Mouse (Mus musculus) inflammation-experienced regulatory T-cells, adult 6 months (primary cell): Measurements from ENCODE around the gene Myh7b. TPM values are rescaled to one million over a fixed set of nuclear protein-coding genes. Genes with fewer than 3 reads are reported as not detected.
"Not testable (repeated sequence)": the region's sequence is repeated elsewhere in the genome, so short reads cannot be mapped to it uniquely, and the experiment has no call there.

Source experiments
- ATAC-seq: one replicate; pipeline ENCODE4 v1.8.0; 2017
- polyA plus RNA-seq, 3 experiments: library from polyadenylated mRNA; unstranded; fragments of 100-300 nt; shearing (Covaris generic); gene quantifications; one replicate each; pipeline ENCODE4 v1.2.1; 2017

Myh7b gene
- polyA plus RNA-seq, 3 experiments from 2014 or later: 0.12 TPM; not detected in 2

DNA sequence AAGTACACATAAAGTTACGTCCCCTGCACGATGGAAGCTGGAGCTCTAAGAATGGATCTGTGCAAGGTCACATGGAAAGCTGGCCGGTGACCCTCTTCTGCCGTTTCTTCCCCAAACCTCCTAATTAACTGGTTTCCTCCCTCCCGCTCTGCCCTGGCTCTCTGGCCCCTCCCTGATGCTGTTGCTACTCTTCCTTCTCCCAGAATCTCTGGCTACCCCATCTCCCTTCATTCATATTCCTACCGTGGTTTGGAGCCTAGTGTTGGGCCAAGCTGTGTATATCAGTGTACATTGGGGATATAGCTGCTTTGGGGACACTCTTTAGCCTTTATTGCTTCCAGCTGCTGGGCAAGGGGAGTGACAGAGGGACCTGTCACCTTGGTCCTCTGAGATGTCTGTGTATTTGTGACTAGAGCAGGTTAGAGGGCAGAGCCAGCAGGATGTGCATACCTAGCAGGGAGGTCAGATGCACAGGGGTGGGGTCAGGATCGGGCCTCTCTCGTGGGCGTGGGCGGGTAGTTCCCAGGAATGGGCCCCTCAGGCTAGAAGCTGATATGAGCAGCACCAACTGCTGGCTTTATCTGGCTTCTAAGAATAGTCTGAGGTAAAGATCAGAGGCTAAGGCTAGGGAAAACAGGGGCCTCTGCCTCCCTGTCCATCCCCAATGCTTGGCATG lies 6.3 kb upstream of the Myh7b start:
- ATAC-seq: no peak

DNA sequence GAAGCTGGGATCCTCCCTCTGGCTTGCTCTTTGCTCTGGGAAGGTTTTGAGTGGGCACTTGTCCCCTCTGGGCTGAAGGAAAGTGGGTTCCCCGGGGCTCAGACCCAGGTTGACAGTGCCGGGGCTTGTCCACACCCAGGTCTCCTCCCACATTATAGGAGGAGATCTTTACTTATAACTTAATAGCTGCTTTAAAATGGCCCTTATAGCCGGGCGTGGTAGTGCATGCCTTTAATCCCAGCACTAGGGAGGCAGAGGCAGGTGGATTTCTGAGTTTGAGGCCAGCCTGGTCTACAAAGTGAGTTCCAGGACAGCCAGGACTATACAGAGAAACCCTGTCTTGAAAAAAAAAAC lies 5.8 kb upstream of the Myh7b start:
- not testable (repeated sequence) for ATAC-seq

DNA sequence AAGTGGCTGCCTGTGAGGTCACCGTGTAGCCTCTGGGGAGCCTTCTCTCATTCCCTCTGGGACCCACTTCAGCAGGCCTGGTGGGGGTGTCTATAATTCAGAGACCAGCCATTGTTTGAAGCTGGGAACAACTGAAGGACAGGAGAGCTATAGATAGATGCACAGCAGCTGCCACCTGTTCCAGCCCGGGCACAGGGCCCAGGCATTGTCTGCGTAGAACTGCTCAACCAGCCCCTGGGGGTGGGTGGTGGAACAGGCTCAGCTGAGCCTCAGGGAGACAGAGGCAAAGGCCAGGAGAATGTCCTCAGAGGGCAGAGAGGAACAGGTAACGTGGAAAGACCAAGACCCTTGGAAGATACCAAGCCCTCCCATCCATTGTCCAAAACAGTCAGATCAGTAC lies 4.7 kb upstream of the Myh7b start:
- ATAC-seq: no peak

DNA sequence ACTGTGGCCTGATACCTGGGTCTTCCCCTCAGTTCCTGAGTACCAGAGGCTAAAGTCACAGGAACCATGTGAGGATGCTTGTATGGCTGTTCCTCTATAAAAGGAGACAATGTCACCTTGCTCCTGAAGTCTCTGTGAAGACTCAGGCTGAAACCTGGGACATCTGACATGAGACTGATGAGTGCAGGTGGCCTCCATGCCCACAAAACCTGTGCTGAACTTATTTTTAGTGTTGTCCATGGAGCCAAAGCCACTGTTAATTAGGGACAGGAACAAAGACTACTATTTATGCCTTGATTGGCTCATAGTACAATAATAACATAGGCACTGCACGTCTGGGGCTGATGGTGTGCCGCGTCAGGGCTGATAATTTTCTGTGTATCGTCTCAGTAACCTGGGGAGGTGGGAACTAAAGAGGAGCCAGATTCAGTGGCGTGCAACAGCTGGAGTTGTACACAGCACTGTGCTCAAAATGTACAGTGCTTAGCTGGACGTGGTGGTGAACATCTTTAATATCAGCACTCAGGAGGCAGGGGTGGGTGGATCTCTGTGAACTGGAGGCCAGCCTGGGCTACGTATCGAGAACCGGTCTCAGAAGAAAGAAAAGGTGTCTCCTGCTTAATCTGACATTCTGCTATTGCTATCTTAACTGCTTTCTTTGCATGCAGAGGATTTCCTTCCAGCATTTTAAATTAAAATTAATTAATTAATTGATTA lies 980 bp downstream of the Myh7b start:
- ATAC-seq: no peak

DNA sequence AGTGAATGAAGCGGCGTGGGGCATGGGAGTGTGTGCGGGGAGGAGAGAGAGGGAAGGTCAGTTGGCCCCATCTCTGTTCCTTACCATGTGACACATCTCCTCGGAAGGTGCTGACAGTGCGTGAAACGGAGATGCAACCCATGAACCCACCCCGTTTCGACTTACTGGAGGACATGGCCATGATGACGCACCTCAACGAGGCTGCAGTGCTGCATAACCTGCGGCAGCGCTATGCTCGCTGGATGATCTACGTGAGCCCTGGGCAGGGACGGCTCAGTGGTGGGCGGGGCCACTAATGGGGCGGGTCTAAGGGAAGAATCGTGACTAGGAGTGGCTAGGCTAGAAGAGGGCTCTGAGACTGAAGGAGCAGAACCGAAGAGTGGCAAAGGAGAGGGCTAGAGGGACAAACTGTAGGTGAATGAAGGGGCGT lies 2.3 kb downstream of the Myh7b start:
- ATAC-seq: peak; percentile 80

DNA sequence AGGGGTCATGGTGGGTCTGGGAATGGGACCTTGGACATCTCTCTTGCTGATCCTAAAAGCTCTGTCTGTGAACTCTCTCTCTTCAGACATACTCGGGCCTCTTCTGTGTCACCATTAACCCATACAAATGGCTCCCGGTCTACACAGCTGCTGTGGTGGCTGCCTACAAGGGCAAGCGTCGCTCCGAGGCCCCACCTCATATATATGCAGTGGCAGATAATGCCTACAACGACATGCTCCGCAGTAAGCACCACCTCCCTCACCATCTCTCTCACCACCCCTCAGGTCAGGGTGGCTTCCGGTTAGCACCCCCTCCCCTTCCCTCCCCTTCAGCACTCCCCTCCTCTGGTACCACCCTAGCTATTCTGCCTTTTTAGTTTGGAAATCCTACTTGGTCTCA lies 2.9 kb downstream of the Myh7b start:
- no peak for ATAC-seq

DNA sequence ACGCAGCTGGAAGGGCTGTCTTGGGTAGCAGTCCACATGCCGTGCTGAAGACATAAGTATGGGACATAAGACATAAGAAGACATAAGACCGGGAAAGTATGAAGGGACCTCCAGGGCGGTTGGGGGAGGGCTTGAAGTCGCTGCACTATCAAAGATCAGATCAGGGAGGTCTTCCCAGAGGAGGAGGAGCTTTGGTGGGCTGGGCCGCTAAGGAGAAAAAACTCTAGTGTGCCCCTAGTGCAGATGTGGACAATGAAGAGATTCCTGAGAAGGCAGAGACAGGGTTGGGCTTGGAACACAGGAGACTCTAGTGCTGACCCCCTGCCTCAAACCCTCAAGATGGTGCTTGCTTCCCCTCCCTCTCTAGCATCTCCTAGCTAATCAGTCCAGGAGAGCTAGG lies 6.0 kb downstream of the Myh7b start:
- ATAC-seq: no peak

DNA sequence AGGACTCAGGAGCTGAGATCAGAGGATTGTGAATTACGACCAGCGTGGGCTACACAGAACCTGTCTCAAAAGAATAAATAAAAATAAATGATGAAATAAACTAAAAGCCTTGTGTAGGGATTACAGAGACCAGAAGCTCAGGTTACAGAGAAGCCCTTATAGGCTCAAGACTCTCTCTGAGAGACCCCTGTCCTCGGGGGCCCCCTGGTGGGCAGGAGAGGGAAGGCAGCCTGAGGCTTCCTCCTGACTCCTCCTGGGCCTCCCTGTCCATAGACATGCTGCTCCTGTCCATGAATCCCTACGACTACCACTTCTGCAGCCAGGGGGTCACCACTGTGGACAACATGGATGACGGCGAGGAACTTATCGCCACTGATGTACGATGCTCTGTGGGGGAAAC lies 8.8 kb downstream of the Myh7b start:
- ATAC-seq: peak; percentile 48

DNA sequence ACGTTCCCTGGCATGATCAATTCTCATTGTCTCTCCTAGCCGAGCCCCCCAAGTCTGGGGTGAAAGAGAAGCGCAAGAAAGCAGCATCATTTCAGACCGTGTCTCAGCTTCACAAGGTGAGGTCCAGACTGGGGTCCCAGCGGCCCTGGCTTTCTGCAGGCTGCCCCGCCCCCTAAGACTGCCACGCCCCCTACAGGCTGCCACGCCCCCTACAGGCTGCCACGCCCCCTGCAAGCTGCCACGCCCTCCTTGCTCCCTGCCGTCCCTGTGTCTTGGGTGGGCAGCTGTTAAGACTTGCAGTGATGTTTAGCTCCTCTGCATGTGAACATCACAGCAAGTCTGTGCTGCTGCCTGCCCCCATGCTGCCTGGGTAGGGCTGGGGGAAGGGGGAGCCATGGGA lies 11.6 kb downstream of the Myh7b start:
- ATAC-seq: no peak

DNA sequence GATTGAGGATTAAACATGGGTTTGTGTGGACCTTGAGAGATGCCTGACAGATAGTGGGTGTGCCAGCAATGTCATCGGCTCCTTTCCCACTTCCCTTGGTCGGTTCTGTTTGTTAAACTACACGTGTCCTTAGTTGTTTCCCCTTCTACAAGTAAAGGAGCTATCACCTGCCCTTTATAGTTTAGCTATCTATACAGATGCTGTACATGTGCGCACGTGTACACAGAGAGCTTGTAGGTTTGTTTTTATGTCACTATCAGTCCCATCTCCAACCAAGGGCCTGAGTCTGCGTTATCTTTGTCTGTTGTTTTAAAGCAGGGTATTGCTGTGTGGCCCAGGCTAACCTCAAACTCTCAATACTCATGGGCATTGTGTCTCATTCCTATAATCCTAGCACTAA lies 13.0 kb downstream of the Myh7b start:
- ATAC-seq: no peak

DNA sequence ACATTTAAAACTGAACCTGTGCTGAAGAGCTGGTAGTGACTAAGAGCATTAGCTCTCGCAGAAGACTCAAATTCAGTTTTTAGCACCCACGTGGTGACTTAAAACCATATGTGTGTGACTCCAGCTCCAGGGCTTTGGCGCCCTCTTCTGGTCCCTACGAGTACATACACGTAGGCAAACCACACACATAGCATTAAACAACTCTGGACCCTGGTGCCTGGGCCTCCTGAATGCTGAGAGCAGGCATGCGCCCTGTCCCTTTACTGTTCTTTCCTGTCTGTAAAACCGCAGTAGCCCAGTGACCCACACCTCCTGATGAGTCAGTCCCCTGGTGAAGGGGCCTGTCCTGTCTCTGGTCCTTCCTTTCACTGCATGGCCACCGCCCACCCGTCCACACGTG lies 13.7 kb downstream of the Myh7b start:
- peak; percentile 27 for ATAC-seq

DNA sequence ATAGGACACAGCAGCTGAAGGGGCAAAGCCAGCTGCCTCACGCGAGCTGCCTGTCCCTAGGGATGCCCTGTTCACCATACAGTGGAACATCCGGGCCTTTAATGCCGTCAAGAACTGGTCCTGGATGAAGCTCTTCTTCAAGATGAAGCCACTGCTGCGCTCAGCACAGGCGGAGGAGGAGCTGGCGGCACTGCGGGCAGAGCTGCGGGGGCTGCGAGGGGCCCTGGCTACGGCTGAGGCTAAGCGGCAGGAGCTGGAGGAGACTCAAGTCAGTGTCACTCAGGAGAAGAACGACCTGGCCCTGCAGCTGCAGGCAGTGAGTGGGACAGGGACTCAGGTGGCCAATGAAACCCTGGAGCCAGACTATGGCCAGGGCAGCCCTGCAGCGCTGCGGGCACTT lies 15.3 kb downstream of the Myh7b start:
- no peak for ATAC-seq

DNA sequence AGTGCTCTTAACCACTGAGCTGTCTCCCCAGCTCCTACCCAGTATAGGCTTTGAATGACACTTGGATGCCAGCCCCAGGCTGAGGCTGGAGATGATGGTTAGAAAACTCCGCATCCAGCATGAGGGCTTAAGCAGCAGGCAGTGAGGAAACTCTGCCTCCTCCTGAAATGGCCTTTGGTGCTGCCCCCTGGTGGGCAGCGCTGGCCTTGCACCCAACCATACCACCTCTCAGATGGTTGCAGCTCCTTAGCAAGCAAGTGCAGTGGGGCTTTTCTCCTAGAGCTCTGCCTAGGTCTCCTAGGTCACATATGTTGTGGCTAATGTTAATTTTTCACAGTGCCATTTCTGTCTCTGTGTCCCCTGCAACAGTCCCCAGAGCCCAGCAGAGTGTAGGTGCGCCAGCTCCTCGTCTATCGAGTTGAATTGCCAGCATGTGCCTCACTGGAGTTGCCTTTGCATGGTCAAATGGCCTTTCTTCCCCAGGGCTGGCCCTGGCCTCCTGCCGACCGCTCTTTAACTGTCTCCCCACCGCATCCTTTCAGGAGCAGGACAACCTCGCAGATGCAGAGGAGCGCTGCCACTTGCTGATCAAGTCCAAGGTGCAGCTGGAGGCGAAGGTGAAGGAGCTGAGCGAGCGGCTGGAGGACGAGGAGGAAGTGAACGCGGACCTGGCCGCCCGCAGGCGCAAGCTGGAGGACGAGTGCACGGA lies 16.2 kb downstream of the Myh7b start:
- ATAC-seq: peak; percentile 55

DNA sequence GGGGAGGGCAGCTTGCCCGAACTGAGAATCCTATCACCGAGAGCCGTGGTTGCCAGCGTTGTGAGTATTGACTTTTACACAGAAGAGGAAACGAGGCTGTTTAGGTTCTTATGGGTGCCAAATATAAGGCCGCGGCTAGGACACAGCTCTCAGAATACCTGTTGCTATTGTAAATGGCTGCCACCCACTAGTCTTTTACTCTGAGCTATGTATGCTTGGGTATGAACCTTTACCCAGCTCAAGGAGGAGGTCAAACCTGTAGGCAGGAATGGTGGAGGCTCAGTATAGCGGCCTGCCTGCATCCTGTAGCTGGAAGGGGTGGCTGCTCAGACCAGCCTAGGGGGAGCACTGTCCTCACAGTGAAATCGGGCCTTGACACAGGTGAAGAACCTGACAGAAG lies 17.1 kb downstream of the Myh7b start:
- no peak for ATAC-seq

DNA sequence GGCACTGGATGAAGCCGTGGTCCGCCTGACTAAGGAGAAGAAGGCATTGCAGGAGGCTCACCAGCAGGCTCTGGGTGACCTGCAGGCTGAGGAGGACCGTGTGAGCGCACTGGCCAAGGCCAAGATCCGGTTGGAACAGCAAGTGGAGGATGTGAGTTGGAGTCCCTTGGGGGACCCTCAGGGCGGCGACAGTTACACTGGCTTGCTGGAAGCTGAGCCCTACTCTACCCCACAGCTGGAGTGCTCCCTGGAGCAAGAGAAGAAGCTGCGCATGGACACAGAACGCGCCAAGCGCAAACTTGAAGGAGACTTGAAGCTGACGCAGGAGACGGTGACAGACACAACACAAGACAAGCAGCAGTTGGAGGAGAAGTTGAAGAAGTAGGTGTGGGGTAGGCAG lies 17.5 kb downstream of the Myh7b start:
- ATAC-seq: no peak

DNA sequence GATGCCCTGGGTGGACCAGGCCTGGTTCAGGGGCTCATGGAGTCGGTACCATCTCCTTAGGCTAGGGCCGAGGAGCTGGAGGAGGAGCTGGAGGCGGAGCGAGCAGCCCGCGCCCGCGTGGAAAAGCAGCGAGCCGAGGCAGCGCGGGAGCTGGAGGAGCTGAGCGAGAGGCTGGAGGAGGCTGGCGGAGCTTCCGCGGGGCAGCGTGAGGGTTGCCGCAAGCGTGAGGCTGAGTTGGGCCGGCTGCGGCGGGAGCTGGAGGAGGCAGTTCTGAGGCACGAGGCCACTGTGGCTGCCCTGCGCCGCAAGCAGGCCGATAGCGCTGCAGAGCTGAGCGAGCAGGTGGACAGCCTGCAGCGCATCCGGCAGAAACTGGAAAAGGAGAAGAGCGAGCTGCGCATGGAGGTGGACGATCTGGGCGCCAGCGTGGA lies 18.2 kb downstream of the Myh7b start:
- ATAC-seq: no peak

DNA sequence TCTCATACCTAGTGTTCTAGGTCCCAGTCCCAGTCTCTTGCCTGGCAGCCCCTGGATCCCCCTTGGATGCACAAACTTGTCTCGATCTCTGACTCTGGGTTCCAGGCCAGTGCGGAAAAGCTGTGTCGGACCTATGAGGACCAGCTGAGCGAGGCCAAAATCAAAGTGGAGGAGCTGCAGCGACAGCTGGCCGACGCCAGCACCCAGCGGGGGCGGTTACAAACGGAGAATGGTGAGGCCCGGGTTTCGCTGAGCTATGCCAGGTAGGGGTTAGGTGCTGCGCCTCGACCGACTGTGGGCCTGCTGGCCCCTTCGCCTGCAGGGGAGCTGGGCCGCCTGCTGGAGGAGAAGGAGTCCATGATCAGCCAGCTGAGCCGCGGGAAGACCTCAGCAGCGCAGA lies 19.1 kb downstream of the Myh7b start:
- no peak for ATAC-seq

DNA sequence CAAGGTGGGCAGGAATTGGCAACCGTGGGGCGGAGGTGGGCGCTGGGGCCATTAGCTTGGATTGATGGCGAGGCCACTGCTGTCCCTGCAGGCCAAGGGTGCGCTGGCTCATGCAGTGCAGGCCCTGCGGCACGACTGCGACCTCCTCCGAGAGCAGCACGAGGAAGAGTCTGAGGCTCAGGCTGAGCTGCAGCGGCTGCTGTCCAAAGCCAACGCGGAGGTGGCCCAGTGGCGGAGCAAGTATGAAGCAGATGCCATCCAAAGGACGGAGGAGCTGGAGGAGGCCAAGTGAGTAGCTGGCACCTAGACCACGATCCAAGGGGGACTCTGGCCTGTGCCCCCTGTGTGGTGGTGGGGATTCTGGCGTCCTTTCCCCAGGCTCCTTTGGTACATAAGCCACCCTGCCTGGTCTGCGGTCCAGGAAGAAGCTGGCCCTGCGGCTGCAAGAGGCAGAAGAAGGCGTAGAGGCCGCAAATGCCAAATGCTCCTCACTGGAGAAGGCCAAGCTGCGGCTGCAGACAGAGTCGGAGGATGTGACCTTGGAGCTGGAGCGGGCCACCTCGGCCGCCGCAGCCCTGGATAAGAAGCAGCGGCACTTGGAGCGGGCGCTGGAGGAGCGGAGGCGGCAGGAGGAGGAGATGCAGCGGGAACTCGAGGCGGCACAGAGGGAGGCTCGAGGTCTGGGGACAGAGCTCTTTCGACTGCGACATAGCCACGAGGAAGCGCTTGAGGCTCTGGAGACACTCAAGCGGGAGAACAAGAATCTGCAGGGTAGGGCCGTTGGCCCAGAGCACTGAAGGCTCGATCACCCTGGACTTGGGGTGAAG lies 19.8 kb downstream of the Myh7b start:
- ATAC-seq: no peak

DNA sequence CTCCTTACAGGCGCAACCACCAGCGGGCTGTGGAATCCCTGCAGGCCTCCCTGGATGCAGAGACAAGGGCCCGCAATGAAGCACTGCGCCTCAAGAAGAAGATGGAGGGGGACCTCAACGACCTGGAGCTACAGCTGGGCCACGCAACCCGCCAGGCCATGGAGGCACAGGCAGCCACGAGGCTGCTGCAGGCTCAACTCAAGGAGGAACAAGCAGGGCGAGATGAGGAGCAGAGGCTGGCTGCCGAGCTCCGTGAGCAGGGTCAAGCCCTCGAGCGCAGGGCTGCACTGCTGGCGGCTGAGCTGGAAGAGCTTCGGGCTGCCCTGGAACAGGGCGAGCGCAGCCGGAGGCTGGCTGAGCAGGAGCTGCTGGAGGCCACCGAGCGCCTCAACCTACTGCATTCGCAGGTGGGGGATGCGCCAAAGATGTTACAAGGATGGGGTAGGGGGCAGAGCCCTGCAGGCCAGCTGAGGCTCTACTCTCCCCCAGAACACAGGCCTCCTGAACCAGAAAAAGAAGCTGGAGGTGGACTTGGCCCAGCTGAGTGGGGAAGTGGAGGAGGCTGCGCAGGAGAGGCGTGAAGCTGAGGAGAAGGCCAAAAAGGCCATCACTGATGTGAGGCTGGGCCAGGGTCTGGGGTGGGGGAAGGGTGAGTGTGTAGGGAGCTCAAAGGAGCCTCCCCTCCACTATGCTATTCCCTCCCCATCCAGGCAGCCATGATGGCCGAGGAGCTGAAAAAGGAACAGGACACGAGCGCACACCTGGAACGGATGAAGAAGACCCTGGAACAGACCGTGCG lies 21.3 kb downstream of the Myh7b start:
- no peak for ATAC-seq

DNA sequence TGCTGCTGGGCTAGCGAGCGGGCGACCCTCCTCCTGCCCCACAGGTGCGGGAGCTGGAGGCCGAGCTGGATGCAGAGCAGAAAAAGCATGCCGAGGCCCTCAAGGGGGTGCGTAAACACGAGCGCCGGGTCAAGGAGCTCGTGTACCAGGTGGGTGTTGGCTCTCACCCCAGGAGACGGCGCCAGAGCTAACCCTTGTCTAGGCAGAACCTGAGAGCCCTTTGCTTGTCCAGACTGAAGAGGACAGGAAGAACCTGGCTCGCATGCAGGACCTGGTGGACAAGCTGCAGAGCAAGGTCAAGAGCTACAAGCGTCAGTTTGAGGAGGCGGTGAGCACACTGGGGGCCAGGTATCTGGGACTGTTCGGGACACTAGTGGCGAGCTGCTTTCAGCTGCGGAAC lies 22.1 kb downstream of the Myh7b start:
- no peak for ATAC-seq

DNA sequence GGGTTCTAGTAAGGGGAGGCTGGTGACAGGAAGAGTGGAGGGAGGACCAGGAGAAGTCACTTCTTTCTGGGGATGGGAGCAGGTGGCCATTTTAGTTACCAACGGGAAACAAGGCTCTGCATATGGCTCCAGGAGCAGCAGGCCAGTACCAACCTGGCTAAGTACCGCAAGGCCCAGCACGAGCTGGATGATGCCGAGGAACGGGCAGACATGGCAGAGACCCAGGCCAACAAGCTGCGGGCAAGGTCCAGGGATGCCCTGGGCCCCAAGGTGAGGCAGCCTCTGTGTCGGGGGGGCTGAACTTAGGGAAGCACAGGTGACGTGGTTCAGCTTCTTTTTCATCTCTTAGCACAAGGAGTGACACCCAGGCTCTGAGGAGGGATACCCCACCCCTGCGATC lies 22.7 kb downstream of the Myh7b start:
- ATAC-seq: no peak

DNA sequence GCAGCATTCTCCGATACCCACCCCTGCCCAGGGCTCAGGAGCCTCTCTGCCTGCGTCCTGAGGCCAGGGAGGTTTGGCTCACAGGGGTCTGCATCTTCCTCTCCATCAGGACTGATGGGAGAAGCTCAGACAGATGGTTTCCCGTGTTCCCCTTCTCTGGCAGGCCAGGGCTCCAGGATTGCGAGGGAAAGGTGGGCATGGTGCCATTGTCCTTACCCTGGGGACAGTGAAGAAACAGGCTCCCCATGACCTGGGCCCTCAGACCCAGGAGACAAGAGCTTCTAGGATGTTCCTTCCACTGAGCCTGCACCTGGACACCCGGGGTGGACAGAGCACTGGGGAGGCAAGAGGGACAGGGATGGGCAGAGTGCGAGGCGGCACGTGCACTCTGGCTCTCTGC lies 23.6 kb downstream of the Myh7b start:
- no peak for ATAC-seq
